Mouse (Mus musculus) ovary, adult 18-20 months (tissue): ENCODE measurements around the gene Igf2r.

Experiments
- DNase-seq: peaks from one replicate; pipeline ENCODE4 v3.0.0; 2022; ENCODE audit warnings: low spot score, mixed read lengths

Gene Igf2r

DNA sequence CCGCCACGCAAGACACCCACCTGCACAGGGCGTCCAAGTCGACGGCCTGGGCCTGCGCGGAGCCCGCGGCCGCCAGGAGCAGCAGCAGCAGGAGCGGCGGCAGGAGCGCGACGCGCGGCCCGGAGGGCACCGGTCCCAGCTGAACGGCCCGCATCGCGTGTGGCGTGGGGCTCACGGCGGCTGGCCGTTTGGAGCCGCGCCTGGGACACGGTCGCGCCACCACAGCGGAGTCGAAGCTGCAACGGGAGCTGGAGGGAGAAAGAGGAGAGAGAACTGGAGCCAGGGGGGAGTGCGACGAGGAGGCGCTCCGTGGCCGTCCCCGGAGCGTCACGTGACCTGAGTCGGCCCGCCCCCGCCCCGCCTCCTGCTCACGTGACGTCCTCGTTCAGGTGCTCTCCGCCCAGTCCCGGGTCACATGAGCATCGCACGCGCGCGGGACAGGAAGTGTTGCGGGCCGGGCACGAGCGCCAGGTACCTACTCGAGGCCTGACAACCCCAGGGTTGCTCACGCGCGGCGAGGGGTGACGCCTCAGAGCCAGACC is at the start of gene Igf2r:
Gene Igf2r (minus strand): TSS at position 285 of the 542 bp plus-strand sequence.
- peak; percentile 70 for DNase-seq

DNA sequence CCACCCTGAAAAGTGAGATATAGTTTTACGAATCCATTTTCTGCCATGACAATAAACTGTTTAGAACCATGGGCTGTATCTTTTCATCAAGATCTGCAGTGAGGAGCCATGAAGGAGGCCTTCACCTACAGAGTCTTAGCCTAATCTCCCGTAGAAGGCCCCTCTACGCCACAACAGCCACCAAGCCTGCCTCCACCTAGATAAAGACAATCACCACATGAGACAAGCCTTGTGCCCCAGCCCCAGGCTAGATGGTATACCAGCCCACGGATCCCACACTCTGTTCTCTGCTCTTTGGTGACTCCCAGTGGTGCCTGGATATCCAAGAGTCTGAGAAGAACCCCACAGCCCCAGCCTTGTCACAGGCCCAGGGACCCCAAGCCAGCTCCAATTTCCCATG is 46.4 kb upstream of the Igf2r start:
- DNase-seq: no peak

DNA sequence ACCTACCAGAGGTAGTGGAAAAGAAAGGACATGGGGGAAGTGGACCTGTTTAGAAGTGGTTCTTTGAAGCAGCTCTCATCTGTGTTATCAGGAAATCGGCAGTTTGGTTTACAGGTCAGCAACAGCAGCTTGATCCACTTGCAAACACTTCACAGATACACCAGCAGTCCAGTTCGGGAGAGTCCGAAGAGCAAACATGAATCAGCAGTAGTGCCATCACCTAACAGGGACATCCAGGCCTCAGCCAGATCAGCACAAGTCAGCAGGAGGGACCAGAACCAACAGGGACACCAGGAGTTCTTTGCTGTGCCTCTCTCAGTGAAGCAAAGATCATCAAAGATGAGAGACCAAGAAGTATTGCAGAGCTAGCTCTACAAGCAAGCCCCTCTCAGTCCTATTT is 45.0 kb upstream of the Igf2r start:
- DNase-seq: no peak

DNA sequence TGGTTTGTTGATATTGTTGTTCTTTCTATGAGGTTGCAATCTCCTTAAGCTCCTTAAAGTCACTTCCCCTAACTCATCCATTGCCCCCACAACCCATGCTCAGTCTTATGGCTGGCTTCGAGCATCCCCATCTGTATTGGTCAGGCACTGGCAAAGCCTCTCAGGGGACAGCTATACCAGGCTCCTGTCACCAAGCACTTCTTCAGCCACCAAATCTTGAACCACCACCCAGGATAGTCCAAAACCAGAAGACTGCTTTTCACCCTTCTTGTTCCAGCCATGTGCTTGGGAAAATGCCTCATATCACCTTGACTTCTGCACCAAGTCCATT is 41.5 kb upstream of the Igf2r start:
- DNase-seq: no peak

DNA sequence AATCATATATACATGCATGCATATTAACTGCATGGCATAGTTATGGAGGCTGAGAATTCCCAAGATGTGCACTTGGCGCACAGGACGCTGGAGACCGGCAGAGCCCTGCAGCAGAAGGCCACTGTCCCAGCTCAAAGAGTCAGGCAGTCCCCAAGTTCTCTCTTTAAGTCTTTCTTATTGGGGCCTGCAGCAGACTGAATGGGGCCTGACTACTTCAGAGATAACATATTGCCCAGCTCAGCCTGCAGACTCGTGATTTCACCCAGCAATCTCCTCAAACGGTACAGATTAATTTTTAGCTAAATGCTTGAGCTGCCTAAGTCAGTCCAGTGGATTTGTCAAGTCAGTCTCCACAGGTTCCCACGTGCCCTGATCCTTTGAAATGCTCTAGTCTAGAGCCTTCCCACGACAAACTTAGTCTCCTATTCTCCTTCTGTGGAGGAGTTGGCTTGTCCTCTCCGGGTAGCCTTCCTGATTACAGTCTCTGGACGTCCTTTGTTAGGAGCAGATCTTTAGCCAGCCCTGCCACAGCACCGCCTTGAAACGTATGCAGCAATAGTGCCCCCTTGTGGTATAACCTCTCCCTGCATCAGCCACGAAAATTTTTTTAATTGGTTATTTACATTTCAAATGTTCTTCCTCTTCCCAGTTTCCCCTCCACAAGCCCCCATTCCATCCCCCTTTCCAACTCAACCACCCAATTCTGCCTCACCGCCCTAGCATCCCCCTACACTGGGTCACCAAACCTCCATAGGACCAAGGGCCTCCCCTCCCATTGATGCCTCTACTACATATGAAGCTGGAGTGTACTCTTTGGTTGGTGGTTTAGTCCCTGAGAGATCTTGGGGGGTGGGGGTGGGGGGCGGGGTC is 40.9 kb upstream of the Igf2r start:
- peak; percentile 61 for DNase-seq

DNA sequence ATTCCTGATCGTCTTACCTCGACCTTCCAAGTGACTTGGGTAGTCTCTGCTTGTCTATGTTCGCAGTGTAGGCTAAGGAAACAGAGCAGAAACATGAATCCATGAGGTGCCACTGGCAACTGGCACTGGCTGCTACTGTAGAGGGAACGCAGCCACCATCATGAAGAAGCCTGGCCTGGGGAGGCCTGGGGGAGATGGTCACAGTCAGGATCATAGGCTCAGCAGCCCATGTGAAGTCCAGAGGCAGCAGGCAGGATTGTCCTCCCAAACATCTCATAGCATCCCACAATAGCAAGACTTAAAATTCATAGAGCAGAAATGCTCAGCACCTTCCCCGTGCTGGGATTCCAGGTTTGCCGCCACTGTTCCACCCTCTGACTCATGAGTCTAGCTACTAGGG is 39.4 kb upstream of the Igf2r start:
- DNase-seq: no peak

DNA sequence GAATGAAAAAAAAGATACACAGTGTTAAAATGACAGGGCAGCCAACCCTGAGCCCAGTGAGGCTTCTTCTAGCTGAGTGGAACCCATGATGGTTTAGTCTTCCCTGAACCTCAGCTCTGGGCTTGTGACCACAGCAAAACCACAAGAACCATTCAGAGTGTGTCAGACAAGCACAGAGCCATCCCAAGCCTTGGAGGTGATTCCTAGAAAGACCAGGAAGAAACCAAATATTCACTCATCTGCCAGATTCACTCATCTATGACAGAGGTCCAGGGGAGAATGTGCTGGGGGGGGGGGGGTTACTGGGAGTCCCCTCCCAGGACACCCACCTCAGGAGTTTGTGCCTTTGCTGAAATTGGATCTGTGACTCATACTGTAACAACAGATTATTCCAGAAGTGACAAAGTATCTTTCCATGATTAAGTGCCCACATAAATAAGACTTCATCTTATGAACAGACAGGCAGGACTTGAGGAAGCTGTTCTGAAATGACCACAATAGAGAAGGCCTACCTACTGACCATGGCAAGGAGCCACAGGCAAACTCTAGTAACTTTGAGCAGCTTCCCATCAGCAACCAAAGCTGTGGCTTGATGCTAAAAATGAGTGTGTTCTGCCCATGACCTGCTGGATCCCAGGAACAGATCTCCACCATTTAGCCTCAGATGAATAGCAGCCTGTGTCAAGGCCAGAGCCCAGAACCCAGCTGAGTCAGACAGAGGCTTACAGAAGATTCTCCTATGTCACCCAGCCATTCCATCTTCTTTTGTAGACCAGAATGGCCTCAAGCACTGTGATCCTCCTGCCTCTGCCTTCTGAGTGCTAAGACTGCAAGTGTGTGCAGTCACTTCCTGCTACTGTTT is 35.4 kb upstream of the Igf2r start:
- DNase-seq: no peak

DNA sequence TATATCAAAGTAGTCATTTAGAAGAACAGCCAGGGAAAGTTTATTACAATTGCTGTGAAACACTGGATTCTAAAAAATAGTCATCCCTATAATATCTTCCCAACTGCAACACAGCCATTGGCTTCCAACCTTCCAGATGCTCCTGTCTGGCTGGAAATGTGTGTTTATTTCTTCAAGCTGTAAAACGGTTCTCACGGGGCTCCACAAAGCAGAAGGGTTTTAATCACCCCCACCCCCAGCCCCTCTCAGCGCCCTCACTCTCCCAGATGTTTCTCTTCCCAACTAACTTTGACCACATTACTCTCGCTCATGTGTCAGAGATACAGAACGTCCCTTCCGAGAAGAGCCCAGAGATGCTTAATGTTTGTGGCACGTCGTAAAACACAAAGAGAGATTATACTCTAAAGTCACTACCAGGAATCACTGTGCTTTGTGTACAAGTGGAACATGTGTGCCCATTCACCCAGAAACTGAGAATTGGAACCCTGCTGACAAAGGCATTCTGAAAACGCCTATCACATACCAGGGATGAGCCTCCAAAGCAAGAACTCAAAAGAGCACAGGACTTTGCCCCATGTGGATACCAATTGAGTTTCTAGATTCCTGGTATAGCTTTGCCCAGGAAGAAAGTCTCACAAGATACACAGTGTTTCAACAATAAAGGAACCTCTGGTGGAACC is 32.5 kb upstream of the Igf2r start:
- no peak for DNase-seq

DNA sequence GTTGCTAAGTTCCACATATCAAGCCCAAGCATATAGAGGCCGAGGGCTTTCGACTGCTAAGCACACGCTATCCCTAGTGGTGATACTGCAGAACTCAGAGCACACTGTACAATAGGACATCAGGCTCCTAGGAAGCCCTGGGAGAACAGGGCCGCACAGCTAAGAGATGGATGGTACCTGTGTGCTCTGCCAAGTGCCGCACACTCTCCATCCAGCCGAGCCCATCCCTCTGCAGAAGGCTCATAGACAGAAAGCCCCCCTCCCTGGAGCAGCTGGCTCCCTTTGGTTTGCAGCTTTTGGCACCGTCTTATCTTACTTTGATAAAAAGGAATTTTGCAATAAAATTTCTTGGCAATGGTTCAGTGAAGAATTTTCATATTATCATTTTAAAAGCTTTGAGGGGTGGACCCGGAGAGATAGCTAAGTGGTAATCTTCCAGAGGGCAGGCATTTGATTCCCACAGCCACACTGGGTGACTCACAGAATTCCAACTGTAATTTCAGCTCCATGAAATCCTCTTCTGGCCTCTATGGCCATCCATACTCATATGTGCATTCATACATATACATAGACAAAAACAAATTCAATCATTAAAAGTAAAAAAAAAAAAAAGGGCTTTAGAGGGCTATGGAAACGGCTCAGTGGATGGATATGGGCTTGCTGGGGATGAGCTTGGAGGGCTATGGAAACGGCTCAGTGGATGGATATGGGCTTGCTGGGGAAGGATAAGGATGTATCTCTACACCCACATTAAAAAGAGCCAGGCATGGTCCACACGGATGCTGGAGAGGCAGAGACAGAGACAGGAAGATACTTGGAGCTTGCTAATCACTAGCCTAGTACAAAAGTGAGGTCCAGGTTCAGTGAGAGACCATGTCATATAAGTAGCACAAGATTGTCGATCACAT is 30.2 kb upstream of the Igf2r start:
- peak; percentile 66 for DNase-seq

DNA sequence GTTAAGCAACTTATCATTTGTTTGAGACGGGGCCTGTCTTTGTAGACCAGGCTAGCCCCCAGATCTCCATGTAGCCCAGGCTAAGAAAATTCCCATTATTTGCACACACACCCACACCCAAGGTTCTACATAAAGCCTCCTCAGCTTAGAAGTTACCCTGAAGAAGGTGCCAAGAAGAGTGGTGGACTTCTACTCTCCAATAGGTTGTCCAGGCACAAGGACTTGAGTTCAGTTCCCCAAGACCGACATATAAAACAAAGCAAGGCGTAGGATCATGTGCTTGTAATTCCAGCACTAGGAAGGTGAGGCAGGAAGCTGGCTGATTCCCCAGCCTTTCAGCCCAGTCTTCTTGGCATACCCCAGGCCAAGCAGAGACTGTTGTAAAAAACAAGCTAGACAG is 29.1 kb upstream of the Igf2r start:
- DNase-seq: no peak

DNA sequence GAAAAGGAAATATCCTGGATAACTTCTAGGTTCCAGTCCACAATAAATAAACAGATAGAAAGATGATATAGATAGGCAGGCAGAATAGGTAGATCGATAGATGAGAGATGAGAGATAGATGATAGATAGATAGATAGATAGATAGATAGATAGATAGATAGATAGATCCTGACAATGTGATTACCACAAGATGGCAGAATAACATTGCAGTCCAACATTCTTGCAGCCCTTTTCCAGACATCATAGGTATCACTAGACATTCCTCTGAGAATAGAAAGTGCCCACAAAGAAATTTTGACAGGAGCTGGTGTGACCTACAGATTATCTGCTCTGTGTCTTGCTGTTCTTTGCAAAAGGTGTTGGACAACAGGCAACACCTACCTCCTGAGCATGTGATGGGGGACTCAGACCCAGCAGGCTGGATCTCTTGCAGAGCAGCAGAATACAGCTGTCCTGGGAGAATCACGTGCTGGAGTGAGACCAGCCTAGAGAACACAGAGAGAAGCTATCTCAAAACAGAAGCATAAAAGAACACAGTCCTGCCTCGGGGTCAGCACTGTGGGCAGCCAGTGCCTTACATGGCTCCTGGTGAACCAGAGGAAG is 28.1 kb upstream of the Igf2r start:
- no peak for DNase-seq

DNA sequence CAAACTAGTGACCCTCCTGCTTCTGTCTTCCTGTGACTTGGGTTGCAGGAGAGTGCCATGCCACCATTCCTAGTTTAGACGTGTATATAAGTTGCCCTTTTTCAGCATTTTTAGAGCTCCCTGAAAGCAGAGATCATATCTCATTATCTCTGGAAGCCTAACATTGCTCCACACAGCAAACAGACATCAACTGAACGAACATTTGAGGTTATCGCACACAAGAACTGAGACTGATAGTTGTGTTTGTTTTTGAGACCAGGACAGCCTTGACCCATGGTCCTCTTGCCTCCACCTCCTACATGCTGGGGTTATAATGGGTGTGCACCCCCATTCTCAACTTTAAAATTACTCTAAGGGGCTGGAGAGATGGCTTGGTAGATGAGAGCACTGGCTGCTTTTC is 27.2 kb upstream of the Igf2r start:
- no peak for DNase-seq

DNA sequence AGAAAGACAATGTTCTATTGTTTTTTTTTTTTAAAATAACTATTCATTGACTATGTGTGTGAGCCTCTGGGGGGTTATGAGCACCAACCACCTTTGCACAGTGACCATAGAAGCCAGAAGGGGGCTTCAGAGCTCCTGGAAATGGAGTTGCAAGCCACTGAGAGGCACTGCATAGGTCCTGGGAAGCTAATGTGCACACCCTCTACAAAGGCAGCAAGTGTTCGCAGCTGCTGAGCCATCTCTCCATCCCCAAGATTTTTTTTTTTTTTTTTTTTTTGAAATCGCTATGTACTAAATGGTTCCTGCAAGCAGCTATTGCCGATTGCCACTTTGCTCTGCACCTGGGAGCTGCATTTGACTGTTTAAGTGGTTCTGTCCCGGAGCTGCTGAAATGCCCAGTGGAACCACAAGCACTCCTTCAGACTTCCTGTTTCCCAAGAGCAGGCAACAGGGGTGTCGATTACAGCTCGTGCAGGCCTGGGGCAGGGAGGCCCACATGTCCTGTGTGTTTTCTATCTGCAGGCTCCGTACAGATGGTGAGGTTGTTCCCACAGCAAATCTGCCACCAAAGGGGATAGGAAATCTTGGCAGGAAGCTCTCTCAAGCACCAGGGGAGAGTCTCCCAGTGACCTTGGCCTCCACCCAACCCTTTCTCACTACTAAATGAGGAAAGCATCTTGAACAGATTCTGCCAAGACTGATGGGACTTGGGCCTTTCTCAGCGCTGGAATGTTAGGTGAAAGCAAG is 24.4 kb upstream of the Igf2r start:
- peak; percentile 69 for DNase-seq

DNA sequence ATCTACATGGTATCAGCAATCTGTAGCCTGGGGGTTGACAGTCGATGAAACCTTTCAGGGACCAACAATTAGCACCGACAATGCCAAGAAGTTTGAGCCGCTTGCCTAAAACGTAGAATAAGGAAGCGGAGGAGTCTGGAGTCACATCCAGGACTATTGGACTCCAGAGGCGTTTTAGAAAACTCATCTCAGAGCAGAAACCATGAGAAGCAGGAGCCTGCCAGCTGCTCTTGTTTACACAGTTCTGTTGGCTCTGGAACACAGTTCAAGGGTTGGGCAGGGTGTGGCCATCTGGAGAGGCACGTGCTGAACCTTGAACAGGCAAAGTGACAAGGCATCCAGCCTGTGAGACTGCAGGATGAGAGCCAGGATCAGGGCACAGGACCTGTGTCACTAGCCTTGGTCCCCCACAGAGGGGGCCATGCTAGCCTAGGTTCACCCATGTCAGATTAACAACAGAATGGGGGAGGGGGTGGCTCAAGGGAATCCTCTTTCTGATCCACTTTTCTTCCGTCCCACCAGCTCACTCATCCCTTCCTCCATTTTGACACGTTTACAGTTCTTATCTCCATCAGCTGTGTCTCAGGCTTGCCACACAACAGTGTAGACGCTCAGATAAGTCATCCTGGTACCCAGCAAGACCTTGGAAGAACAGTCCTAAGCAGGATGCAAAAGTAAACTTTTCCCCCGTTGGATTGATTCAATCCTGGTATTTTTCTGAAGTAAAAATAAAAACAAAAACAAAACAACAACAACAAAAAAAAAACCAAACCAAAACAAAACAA is 23.1 kb upstream of the Igf2r start:
- DNase-seq: peak; percentile 61

DNA sequence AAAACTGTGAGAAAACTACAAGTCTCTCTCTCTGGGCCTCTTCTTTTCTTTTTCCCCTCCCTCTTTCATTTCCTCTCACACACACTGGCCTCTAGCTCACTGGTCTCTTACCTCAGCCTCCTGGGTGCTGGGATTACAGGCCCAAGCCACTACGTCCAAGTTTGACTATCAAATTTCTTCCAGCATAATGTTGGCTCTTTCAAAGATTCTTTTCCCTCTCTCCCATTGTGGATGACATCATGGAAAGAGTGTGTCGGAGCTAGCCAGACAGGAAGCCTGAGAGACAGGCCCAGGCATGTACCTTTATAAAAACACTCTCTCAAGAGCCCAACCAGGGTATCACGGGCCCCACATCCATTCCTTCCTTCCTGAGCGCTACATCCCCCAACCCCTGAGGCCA is 22.0 kb upstream of the Igf2r start:
- no peak for DNase-seq

DNA sequence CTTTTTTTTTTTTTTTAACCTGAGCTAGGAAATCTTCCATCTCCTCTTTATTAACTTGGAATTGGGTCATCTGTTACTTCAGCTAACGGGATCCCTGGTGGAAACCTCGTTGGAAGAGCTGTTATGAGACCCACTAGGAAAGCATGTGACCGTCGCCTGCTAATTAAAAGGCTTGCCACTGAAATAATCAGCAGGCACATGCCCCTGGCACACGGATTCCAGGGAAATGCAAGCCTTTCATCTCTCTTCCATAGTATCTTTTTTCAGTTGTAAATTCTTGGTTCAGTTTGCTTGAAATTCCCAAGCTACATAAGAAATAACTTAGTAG is 21.6 kb upstream of the Igf2r start:
- no peak for DNase-seq

DNA sequence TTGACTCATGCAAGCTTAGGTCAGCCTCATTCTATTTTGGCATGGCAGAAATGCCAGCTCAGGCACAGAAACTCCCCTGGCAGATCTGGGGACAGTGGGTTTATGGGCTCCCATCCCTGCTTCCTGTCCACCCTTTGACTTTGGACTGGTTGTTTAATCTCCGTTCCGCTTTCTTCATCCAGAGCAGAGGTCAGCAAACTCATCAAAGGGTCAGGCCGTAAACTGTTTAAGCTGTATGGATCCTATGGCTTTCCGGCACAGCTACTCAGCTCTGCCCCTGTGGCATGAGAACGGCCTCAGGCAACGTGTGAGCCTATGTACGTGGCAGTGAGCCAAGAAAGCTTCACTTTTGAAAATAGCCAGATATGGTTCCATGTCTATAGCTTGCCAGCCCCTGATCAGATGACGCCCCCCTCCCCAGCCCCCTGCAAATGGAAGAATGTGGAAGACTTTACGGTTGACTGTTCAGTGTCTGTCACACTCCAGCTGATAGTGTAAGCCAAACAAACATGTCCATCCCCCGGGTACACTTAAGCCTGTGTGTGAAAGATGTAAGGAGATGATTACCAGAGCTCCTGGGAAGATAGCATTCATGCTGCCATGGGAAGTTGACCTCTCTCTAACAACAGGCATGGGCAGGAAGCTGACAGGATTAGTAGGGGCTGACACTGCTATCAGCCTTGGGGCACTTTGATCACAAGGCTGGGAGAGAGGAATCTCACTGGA is 21.1 kb upstream of the Igf2r start:
- DNase-seq: no peak

DNA sequence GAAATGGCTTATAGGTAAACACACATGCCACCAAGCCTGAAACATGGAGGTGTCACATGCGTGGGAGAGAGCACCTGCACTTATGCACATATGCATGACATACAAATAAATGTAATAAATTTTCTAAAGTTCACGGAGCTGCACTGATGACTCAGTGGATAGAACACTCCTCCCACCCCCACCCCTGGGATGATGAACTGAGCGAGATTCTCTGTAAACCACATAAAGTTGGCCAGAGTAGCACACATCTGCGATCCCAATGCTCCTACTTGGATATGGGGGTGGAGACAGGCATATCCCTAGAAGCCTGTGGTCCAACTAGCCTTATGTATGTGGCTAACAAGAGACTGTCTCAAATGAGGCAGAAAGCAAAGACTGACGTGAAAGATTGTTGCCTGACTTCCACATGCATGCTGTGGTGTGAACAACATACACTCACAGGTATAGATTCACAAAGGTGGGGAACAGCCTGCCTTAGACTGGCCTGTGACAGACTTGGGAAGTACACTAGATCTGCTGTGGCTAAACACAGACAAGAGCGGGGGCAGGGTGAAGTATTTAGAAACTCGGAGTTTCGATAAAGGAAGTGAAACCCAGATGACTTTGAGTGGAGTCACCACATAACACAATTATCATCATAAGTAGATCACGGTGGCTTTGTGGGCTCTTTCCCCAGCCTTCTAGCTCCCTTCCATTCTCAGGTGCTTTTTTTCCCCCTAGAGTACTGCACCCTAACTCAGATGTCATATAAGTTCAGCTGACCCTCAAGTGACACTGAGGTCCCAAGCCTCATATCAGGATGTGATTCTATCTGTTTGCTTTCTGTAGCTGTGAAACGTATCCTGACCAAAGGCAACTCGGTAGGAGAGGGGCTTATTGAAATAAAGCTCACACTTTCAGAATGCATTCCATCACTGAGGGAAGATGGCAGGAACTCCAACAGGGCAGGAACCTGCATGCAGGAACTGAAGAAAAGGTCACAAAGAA is 13.7 kb upstream of the Igf2r start:
- no peak for DNase-seq
